Mouse (Mus musculus) midbrain, embryonic 14.5 days (tissue): ENCODE results near the gene Tmie. TPM values are rescaled to one million over a fixed set of nuclear protein-coding genes. Genes with fewer than 3 reads are reported as not detected.
"Not testable (repeated sequence)": the region's sequence is repeated elsewhere in the genome, so short reads cannot be mapped to it uniquely, and the experiment has no call there.

Experiments used
- ATAC-seq: fragments of 200-750 bp; cut with Nextera tagmentation; 2 replicates; pipeline ENCODE4 v1.8.0; 2017; ENCODE audit warnings: moderate number of reproducible peaks, moderate library complexity; ENCODE audit not compliant: low FRiP score, low TSS enrichment
- DNase-seq: peaks from one replicate; pipeline ENCODE4 v3.0.0-alpha.2; 2015
- H3K27ac ChIP-seq: fragments of 300-500 bp; sonication (generic); replicated peaks from 2 replicates; pipeline ENCODE4 v1.5.1; 2014; ENCODE audit warnings: mild to moderate bottlenecking, low read depth, low read length, moderate library complexity
- H3K27me3 ChIP-seq: fragments of 300-500 bp; sonication (generic); 2 replicates; pipeline ENCODE4 v1.6.1; 2014; ENCODE audit warnings: low read length, control low read depth, mixed read lengths; ENCODE audit not compliant: control insufficient read depth, insufficient read depth
- H3K36me3 ChIP-seq: fragments of 300-500 bp; sonication (generic); 2 replicates; pipeline ENCODE4 v1.6.1; 2014; ENCODE audit warnings: low read length, control low read depth; ENCODE audit not compliant: control insufficient read depth, insufficient read depth
- H3K4me1 ChIP-seq: fragments of 300-500 bp; sonication (generic); 2 replicates; pipeline ENCODE4 v1.6.1; 2014; ENCODE audit warnings: mild to moderate bottlenecking, antibody characterized with exemption, low read length, control low read depth; ENCODE audit not compliant: control insufficient read depth, insufficient read depth
- H3K4me2 ChIP-seq: fragments of 300-500 bp; sonication (generic); 2 replicates; pipeline ENCODE4 v1.6.1; 2014; ENCODE audit warnings: mild to moderate bottlenecking, low read length, moderate library complexity
- H3K4me3 ChIP-seq: fragments of 300-500 bp; sonication (generic); replicated peaks from 2 replicates; pipeline ENCODE4 v1.5.1; 2014; ENCODE audit warnings: low read depth, low read length
- H3K9ac ChIP-seq: fragments of 300-500 bp; sonication (generic); replicated peaks from 2 replicates; pipeline ENCODE4 v1.6.1; 2014; ENCODE audit warnings: mild to moderate bottlenecking, low read length, moderate library complexity
- H3K9me3 ChIP-seq: fragments of 300-500 bp; sonication (generic); 2 replicates; pipeline ENCODE4 v1.6.1; 2016; ENCODE audit warnings: low read length, control low read depth, mixed read lengths; ENCODE audit not compliant: control insufficient read depth
- WGBS: fragments of 180-500 bp; shearing (Covaris S2); extraction: QIAGEN DNeasy Blood & Tissue Kit; methylation state at CpG from one replicate; pipeline ENCODE4 v1.1.7; 2014; 5-methylcytosine and 5-hydroxymethylcytosine counted together
- polyA plus RNA-seq: library from polyadenylated mRNA; unstranded; fragments of >200 nt; fragmentation: Nextera tagmentation; extraction: Ambion mirVana; gene quantifications from 2 replicates; pipeline ENCODE4 v1.2.1, GENCODE M21; 2014

Gene Tmie
- polyA plus RNA-seq, 1 experiment from 2014 or later: 0.75 TPM

DNA sequence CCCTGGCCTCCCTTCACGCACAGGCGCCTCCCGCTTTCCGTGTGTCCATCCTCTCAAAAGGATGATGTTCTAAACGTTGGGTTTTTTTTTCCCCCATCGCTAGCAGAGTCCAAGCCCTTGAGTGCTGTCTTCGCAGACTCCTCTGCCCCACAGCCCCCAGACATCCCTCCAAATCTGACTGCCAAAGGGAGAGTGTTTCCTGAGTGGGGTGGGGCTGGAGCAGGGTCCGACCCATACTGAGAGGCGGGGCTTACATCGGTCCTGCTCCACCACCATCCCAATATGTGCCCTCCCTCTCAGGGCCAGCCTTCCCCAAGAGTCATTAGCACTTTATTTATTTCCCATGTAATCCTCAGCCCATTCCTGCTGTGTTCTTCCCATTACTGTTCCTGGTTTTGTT, 45.0 kb downstream of the Tmie start:
- H3K4me1 ChIP-seq: no peaks in the 10 kb centered on the region
- H3K27me3 ChIP-seq: no peaks in the 10 kb centered on the region
- WGBS: 42% methylated on average over 10 of the region's 10 CpGs
- DNase-seq (no peak), ATAC-seq (no peak)
- no peak overlapping the region for H3K4me3 ChIP-seq
- H3K9me3 ChIP-seq: no peaks in the 10 kb centered on the region
- H3K27ac ChIP-seq: no peak overlapping the region
- no peak overlapping the region for H3K4me2 ChIP-seq
- no peaks in the 10 kb centered on the region for H3K36me3 ChIP-seq
- no peak overlapping the region for H3K9ac ChIP-seq

DNA sequence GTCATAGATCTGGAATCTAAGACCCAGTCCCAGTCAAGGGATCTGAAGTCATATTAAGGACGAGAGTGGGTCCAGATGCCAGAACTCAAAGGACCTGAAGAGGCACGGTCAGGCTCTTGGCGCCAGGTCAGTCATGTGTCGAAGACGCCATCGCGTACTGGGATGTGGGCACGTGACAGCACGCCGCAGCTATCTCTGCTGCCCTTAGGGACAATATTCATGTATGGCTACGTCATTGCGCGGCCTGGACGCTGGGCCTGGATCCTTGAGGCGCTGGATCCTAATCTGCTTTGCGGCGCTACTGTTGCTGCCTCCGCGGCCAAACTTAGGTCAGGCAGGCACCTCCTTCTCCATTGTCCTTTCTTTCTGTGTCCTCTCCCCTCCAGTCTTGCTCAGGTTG, 45.5 kb downstream of the Tmie start, which contains the start of gene Prss45:
TSS of gene Prss45 (plus strand) at position 178 of the 400 bp plus-strand sequence.
- Histone ChIP-seq H3K4me1 (no peaks in the 10 kb centered on the region), H3K9ac (no peak within 1 kb of the TSS), H3K27me3 (no peaks in the 10 kb centered on the region), H3K27ac (no peak within 1 kb of the TSS), H3K9me3 (no peaks in the 10 kb centered on the region), H3K4me2 (no peak within 1 kb of the TSS), H3K4me3 (no peak within 1 kb of the TSS), H3K36me3 (no peaks in the 10 kb centered on the region)
- ATAC-seq (no peak), DNase-seq (no peak)
- WGBS: 81% methylated on average over 19 of the region's 19 CpGs

DNA sequence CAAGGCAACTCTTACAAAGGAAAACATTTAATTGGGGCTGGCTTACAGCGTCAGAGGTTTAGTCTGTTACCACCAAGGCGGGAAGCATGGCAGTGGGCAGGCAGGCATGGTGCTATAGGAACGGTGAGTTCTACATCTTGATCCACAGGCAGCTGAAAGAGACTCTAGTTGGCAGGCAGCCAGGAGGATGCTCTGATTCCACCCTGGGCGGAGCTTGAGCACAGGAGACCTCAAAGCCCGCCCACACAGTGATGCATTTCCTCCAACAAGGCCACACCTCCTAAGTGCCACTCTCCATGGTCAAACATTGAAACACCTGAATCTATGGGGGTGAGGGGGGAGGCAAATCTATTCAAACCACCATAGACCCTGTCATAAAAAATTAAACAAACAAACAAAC, 46.9 kb downstream of the Tmie start:
- no peak overlapping the region for H3K27ac ChIP-seq
- 75% methylated on average over 5 of the region's 5 CpGs for WGBS
- H3K9me3 ChIP-seq: no peaks in the 10 kb centered on the region
- H3K36me3 ChIP-seq: no peaks in the 10 kb centered on the region
- H3K27me3 ChIP-seq: no peaks in the 10 kb centered on the region
- no peak overlapping the region for H3K9ac ChIP-seq
- ATAC-seq: no peak
- H3K4me1 ChIP-seq: no peaks in the 10 kb centered on the region
- no peak overlapping the region for H3K4me2 ChIP-seq
- H3K4me3 ChIP-seq: no peak overlapping the region
- peak; percentile 13 for DNase-seq

DNA sequence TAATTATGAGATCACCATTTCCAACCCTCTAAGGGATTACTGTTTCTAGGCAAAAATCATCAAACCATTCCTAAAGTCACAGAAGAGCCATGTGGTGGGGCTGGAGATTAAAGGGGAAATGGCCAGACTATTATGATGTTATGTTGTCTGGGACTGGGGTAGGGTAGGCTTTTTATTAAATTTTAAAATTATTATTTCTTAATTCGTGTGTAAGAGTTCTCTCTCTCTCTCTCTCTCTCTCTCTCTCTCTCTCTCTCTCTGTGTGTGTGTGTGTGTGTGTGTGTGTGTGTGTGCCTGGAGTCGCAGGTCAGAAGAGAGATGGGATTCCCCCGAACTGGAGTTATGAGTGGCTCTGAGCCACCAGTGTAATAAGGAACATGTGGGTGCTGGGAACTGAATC, 53.5 kb downstream of the Tmie start, which contains the start of gene Prss43:
TSS of gene Prss43 (plus strand) at position 301 of the 400 bp plus-strand sequence.
- WGBS: 93% methylated on average over 3 of the region's 3 CpGs
- ATAC-seq: no peak
- no peak within 1 kb of the TSS for H3K4me2 ChIP-seq
- DNase-seq: no peak
- no peak within 1 kb of the TSS for H3K4me3 ChIP-seq
- H3K9me3 ChIP-seq: no peaks in the 10 kb centered on the region
- no peaks in the 10 kb centered on the region for H3K36me3 ChIP-seq
- no peaks in the 10 kb centered on the region for H3K4me1 ChIP-seq
- no peaks in the 10 kb centered on the region for H3K27me3 ChIP-seq
- H3K9ac ChIP-seq: no peak within 1 kb of the TSS
- no peak within 1 kb of the TSS for H3K27ac ChIP-seq

DNA sequence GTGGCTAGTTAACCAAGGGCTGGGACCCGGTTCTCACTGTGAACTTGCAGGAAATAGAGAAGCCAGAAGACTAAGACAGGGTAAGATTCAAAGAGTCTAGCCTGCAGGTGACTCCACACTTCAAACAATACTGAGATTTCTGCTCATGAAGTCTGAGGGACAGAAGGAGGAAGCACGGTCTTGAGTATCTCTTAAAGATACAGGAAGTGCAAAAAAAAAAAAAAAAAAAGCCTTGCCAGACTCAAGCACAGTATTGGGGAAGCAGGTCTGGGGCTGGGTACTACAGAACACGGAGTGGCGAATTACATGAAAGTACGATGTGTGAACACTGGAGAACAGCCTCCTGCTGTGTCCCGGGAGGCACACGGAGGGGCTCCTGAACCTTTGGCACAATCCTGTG, 54.1 kb downstream of the Tmie start:
- 75% methylated on average over 7 of the region's 7 CpGs for WGBS
- ATAC-seq: no peak
- H3K4me3 ChIP-seq: no peak overlapping the region
- no peak for DNase-seq
- H3K4me2 ChIP-seq: no peak overlapping the region
- no peaks in the 10 kb centered on the region for H3K36me3 ChIP-seq
- no peak overlapping the region for H3K9ac ChIP-seq
- no peaks in the 10 kb centered on the region for H3K9me3 ChIP-seq
- no peaks in the 10 kb centered on the region for H3K4me1 ChIP-seq
- no peak overlapping the region for H3K27ac ChIP-seq
- H3K27me3 ChIP-seq: no peaks in the 10 kb centered on the region

DNA sequence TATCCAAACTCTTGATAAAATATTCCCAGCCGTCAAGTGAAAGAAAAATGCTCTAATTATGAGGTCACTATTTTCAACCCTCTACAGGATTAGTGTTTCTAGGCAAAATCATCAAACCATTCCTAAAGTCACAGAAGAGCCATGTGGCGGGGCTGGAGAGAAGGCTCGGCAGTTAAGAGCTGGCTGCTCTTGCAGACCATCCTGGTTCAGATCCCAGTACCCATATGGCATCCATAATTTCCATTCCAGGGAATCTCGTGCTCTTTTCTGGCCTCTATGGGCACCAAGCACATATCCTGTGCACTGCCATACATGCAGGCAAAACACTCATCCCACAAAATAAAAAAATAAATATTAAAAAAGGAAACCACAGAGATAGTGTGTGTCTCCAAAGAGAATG, 54.5 kb downstream of the Tmie start:
- Histone ChIP-seq H3K4me3 (no peak overlapping the region), H3K36me3 (no peaks in the 10 kb centered on the region), H3K27ac (no peak overlapping the region), H3K4me2 (no peak overlapping the region), H3K9me3 (no peaks in the 10 kb centered on the region), H3K4me1 (no peaks in the 10 kb centered on the region), H3K27me3 (no peaks in the 10 kb centered on the region), H3K9ac (no peak overlapping the region)
- WGBS: 85% methylated on average over 4 of the region's 4 CpGs
- ATAC-seq (no peak), DNase-seq (no peak)

DNA sequence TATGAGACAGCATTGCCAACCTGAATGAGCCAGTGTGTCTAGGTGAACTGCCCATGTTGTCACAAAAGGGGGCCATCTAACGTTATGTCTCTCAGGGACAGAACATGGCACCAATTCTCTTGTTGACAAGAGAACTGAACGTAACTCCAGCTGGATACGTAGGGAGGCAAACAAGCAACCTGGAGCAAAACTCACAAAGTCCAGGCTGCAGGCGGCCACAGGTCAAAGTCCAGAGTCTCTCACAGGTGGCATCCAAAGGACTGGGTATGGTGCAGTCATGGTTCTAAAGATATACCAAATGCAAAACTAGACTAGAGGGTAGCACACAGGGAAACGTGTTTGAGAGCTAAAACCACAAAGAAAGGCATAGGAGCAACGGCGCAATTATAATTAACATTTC, 58.5 kb downstream of the Tmie start:
- 86% methylated on average over 7 of the region's 7 CpGs for WGBS
- Histone ChIP-seq H3K4me1 (no peaks in the 10 kb centered on the region), H3K27ac (no peak overlapping the region), H3K9ac (no peak overlapping the region), H3K9me3 (no peaks in the 10 kb centered on the region), H3K27me3 (no peaks in the 10 kb centered on the region), H3K4me3 (no peak overlapping the region), H3K4me2 (no peak overlapping the region), H3K36me3 (no peaks in the 10 kb centered on the region)
- ATAC-seq (no peak), DNase-seq (no peak)

DNA sequence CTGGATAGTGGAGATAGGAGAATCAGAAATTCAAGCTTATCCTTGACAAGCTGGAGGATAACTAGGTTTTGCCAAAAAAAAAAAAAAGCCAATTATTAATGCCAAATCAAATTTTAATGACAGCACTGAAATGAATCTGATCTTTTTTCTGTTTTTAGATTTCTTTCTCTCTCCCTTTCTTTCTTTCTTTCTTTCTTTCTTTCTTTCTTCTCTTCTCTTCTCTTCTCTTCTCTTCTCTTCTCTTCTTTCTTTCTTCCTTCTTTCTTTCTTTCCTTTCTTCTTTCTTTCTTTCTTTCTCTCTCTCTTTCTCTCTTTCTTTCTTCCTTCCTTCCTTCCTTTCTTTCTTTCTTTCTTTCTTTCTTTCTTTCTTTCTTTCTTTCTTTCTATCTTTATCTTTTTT, 59.4 kb downstream of the Tmie start:
- DNase-seq, H3K4me2 ChIP-seq, H3K27ac ChIP-seq, H3K9me3 ChIP-seq, H3K4me1 ChIP-seq, H3K27me3 ChIP-seq, H3K36me3 ChIP-seq, ATAC-seq, H3K9ac ChIP-seq, H3K4me3 ChIP-seq: not testable (repeated sequence)
